Mouse (Mus musculus): ENCODE data around the gene Ddx56. TPM values are rescaled to one million over a fixed set of nuclear protein-coding genes. Genes with fewer than 3 reads are reported as not detected.

The Ddx56 gene
- polyA plus RNA-seq, 1 experiment, result 29.4 TPM

DNA sequence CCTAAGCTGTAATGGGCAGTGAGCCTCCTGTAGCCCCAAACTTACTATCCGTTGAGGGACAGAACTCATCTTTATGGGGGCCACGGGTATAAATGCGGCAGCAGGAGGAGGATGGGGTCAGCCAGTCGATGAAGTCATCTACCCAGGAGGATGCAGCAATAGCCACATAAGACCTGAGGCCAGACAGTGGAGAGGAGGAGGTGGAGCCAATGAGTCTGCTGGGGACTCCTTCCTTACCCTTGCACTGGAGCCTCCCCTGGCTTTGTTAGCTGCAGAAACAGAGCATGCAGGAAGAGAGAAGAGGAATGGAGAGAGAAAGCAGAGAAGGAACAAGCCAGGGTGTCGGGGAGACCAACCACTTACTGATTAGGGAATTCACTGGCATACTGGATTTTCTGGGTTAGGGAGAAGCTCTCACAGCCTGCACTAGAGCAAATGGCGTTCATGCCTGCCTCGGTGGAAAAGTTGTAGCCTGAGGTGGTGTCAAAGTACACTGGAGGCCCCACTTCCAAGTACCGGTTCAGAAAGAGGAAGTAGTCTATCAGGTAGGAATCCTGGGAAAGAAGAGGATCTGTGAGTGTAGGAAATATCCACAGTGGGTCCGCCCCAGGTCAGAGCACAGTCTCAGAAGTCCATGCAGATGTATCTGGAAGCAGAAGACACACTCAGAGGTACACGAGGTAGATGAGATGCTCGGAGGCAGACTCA, 49.2 kb downstream of the Ddx56 start:
- H3K4me1 ChIP-seq (ENCODE audit: control insufficient read depth, insufficient read depth, low read length), result no peaks in the 10 kb centered on the region
- H3K27ac ChIP-seq (ENCODE audit: control insufficient read depth, insufficient read depth, low read depth, low read length, poor library complexity), result no peak overlapping the region
- TF ChIP-seq CTCF (IDR thresholded peaks at IDR 0.05; ENCODE audit: control insufficient read depth, insufficient read depth, low read length), result no peak
- TF ChIP-seq POLR2A (IDR thresholded peaks at IDR 0.05; ENCODE audit: borderline replicate concordance, control insufficient read depth, low read depth, low read length), result no peak
- no peak overlapping the region for H3K4me3 ChIP-seq (replicated peaks; ENCODE audit: control insufficient read depth, low read depth, low read length)
- 64% methylated on average over 11 of the region's 11 CpGs for WGBS

DNA sequence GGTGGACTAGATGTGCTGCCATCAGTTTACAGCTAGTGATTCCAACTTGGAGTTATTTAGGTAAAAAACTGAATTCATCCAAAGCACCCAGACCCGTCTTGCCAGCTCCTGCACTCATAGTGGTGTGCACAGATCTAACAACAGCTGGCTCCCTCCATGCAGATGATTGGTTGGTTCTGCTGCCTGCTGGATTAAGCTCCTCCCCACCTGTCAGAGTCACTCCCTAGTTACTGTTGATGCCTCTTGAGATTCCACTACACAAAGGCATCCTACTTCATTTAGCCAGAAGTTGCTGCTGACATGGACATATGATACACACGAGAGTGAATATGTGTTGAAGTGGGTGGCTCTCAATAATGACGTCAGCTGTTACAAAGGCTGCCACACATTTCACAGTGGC, 50.7 kb downstream of the Ddx56 start:
- Histone ChIP-seq H3K4me1 (ENCODE audit: control insufficient read depth, insufficient read depth, low read length) (no peaks in the 10 kb centered on the region), H3K27ac (ENCODE audit: control insufficient read depth, insufficient read depth, low read depth, low read length, poor library complexity) (no peak overlapping the region), H3K4me3 (replicated peaks; ENCODE audit: control insufficient read depth, low read depth, low read length) (no peak overlapping the region)
- 78% methylated on average over 3 of the region's 3 CpGs for WGBS
- TF ChIP-seq POLR2A (IDR thresholded peaks at IDR 0.05; ENCODE audit: borderline replicate concordance, control insufficient read depth, low read depth, low read length), result no peak
- TF ChIP-seq CTCF (IDR thresholded peaks at IDR 0.05; ENCODE audit: control insufficient read depth, insufficient read depth, low read length), result no peak

Other genes with a start within 250 kb of the Ddx56 start
- 1.4 and 5.1 TPM in 2 replicates for gene Camk2b, start 201.4 kb downstream of the Ddx56 start, polyA plus RNA-seq (2011; ENCODE audit: insufficient read depth, insufficient read length, low replicate concordance, missing spikeins)
- gene A730071L15Rik, start 67.7 kb downstream of the Ddx56 start, polyA plus RNA-seq (2011; ENCODE audit: insufficient read depth, insufficient read length, low replicate concordance, missing spikeins), result not detected in 2 replicates
- 13.2 and 25.4 TPM in 2 replicates for gene Nudcd3, start 67.4 kb downstream of the Ddx56 start, polyA plus RNA-seq (2011; ENCODE audit: insufficient read depth, insufficient read length, low replicate concordance, missing spikeins)
- gene Npc1l1, start 37.6 kb downstream of the Ddx56 start, polyA plus RNA-seq (2011; ENCODE audit: insufficient read depth, insufficient read length, low replicate concordance, missing spikeins), result not detected in 2 replicates
- gene Tmed4, start 7.1 kb upstream of the Ddx56 start, polyA plus RNA-seq (2011; ENCODE audit: insufficient read depth, insufficient read length, low replicate concordance, missing spikeins), result 5.3 and 19.2 TPM in 2 replicates
- gene Ogdh, start 23.9 kb upstream of the Ddx56 start, polyA plus RNA-seq (2011; ENCODE audit: insufficient read depth, insufficient read length, low replicate concordance, missing spikeins), result 35.0 and 54.8 TPM in 2 replicates
- 24.8 and 42.3 TPM in 2 replicates for gene Zmiz2, start 121.3 kb upstream of the Ddx56 start, polyA plus RNA-seq (2011; ENCODE audit: insufficient read depth, insufficient read length, low replicate concordance, missing spikeins)
- gene Ppia, start 147.7 kb upstream of the Ddx56 start, polyA plus RNA-seq (2011; ENCODE audit: insufficient read depth, insufficient read length, low replicate concordance, missing spikeins), result 659 and 720 TPM in 2 replicates
- gene H2afv, start 176.7 kb upstream of the Ddx56 start, polyA plus RNA-seq (2011; ENCODE audit: insufficient read depth, insufficient read length, low replicate concordance, missing spikeins), result 139 and 217 TPM in 2 replicates
- gene Purb, start 208.1 kb upstream of the Ddx56 start, polyA plus RNA-seq (2011; ENCODE audit: insufficient read depth, insufficient read length, low replicate concordance, missing spikeins), result 14.7 and 18.0 TPM in 2 replicates

Data from bone marrow, adult 2 months (tissue).